Mouse (Mus musculus): ENCODE data around the gene Slit1. TPM values are rescaled to one million over a fixed set of nuclear protein-coding genes. Genes with fewer than 3 reads are reported as not detected.
A peak's percentile ranks its signal among the peaks of the same experiment; 100 is the strongest.

The Slit1 gene
- polyA plus RNA-seq, 1 experiment from 2014 or later: 0.16 TPM

GRCm38 (mm10) chr19:41665941-41666340, 77.5 kb downstream of the Slit1 start:
- ATAC-seq (no peak), DNase-seq (ENCODE audit: low spot score) (no peak)
- H3K4me3 ChIP-seq (ENCODE audit: low read depth, low read length): no peak overlapping the region
- 37% methylated on average over 4 of the region's 4 CpGs for WGBS
- H3K4me1 ChIP-seq (ENCODE audit: insufficient read depth, low read depth, low read length): no peaks in the 10 kb centered on the region
- no peaks in the 10 kb centered on the region for H3K27me3 ChIP-seq (replicated peaks; ENCODE audit: insufficient read depth, low read length)
- H3K9ac ChIP-seq (replicated peaks; ENCODE audit: low read depth): no peak overlapping the region
- TF ChIP-seq CTCF (IDR thresholded peaks at IDR 0.05): no peak
- no peak for TF ChIP-seq EP300 (IDR thresholded peaks at IDR 0.05)
- H3K4me2 ChIP-seq (replicated peaks; ENCODE audit: low read depth, low read length): no peak overlapping the region
- H3K27ac ChIP-seq (ENCODE audit: low read length): no peak overlapping the region
- no peaks in the 10 kb centered on the region for H3K9me3 ChIP-seq (ENCODE audit: low read length)
- H3K36me3 ChIP-seq (ENCODE audit: insufficient read depth, low read length): no peaks in the 10 kb centered on the region

- H3K9me3 ChIP-seq (ENCODE audit: low read length): no peaks in the 10 kb centered on the region
- no peaks in the 10 kb centered on the region for H3K36me3 ChIP-seq (ENCODE audit: insufficient read depth, low read length)
- no peak overlapping the region for H3K4me2 ChIP-seq (replicated peaks; ENCODE audit: low read depth, low read length)
- ATAC-seq: no peak
- H3K4me3 ChIP-seq (ENCODE audit: low read depth, low read length): no peak overlapping the region
- no peak overlapping the region for H3K9ac ChIP-seq (replicated peaks; ENCODE audit: low read depth)
- DNase-seq (ENCODE audit: low spot score): no peak
- TF ChIP-seq EP300 (IDR thresholded peaks at IDR 0.05) (no peak), CTCF (IDR thresholded peaks at IDR 0.05) (no peak)
- no peak overlapping the region for H3K27ac ChIP-seq (ENCODE audit: low read length)
- no peaks in the 10 kb centered on the region for H3K27me3 ChIP-seq (replicated peaks; ENCODE audit: insufficient read depth, low read length)
- H3K4me1 ChIP-seq (ENCODE audit: insufficient read depth, low read depth, low read length): no peaks in the 10 kb centered on the region
- WGBS: 14% methylated on average over 13 of the region's 13 CpGs
Observed at GRCm38 (mm10) chr19:41663506-41664242, 79.8 kb downstream of the Slit1 start.

- Histone ChIP-seq H3K4me3 (ENCODE audit: low read depth, low read length) (no peak overlapping the region), H3K27ac (ENCODE audit: low read length) (no peak overlapping the region), H3K36me3 (ENCODE audit: insufficient read depth, low read length) (no peaks in the 10 kb centered on the region), H3K4me1 (ENCODE audit: insufficient read depth, low read depth, low read length) (no peaks in the 10 kb centered on the region), H3K4me2 (replicated peaks; ENCODE audit: low read depth, low read length) (no peak overlapping the region), H3K27me3 (replicated peaks; ENCODE audit: insufficient read depth, low read length) (0 out of 2 replicates have a peak, but pooled peaks cover 3% of the 10 kb centered on the region), H3K9me3 (ENCODE audit: low read length) (no peaks in the 10 kb centered on the region), H3K9ac (replicated peaks; ENCODE audit: low read depth) (no peak overlapping the region)
- ATAC-seq (no peak), DNase-seq (ENCODE audit: low spot score) (no peak)
- TF ChIP-seq EP300 (IDR thresholded peaks at IDR 0.05): no peak
- TF ChIP-seq CTCF (IDR thresholded peaks at IDR 0.05): no peak
- WGBS: 77% methylated on average over 13 of the region's 13 CpGs
Observed at GRCm38 (mm10) chr19:41661466-41661865, 82.0 kb downstream of the Slit1 start.

- no peak for ATAC-seq
- no peaks in the 10 kb centered on the region for H3K9me3 ChIP-seq (ENCODE audit: low read length)
- H3K9ac ChIP-seq (replicated peaks; ENCODE audit: low read depth): no peak overlapping the region
- DNase-seq (ENCODE audit: low spot score): peak; percentile 70
- no peaks in the 10 kb centered on the region for H3K36me3 ChIP-seq (ENCODE audit: insufficient read depth, low read length)
- H3K27me3 ChIP-seq (replicated peaks; ENCODE audit: insufficient read depth, low read length): 0 out of 2 replicates have a peak, but pooled peaks cover 3% of the 10 kb centered on the region
- TF ChIP-seq EP300 (IDR thresholded peaks at IDR 0.05) (no peak), CTCF (IDR thresholded peaks at IDR 0.05) (no peak)
- no peak overlapping the region for H3K4me2 ChIP-seq (replicated peaks; ENCODE audit: low read depth, low read length)
- 13% methylated on average over 4 of the region's 4 CpGs for WGBS
- no peak overlapping the region for H3K4me3 ChIP-seq (ENCODE audit: low read depth, low read length)
- no peak overlapping the region for H3K27ac ChIP-seq (ENCODE audit: low read length)
- no peaks in the 10 kb centered on the region for H3K4me1 ChIP-seq (ENCODE audit: insufficient read depth, low read depth, low read length)
Observed at GRCm38 (mm10) chr19:41660999-41661374, 82.5 kb downstream of the Slit1 start.

GRCm38 (mm10) chr19:41660294-41660998, 83.0 kb downstream of the Slit1 start:
- Histone ChIP-seq H3K9me3 (ENCODE audit: low read length) (no peaks in the 10 kb centered on the region), H3K27ac (ENCODE audit: low read length) (no peak overlapping the region), H3K36me3 (ENCODE audit: insufficient read depth, low read length) (no peaks in the 10 kb centered on the region), H3K9ac (replicated peaks; ENCODE audit: low read depth) (no peak overlapping the region), H3K4me2 (replicated peaks; ENCODE audit: low read depth, low read length) (no peak overlapping the region), H3K4me3 (ENCODE audit: low read depth, low read length) (no peak overlapping the region), H3K27me3 (replicated peaks; ENCODE audit: insufficient read depth, low read length) (0 out of 2 replicates have a peak, but pooled peaks cover 3% of the 10 kb centered on the region), H3K4me1 (ENCODE audit: insufficient read depth, low read depth, low read length) (no peaks in the 10 kb centered on the region)
- DNase-seq (ENCODE audit: low spot score): no peak
- TF ChIP-seq CTCF (IDR thresholded peaks at IDR 0.05): no peak
- no peak for TF ChIP-seq EP300 (IDR thresholded peaks at IDR 0.05)
- 69% methylated on average over 17 of the region's 17 CpGs for WGBS
- no peak for ATAC-seq

- H3K9me3 ChIP-seq (ENCODE audit: low read length): no peaks in the 10 kb centered on the region
- no peaks in the 10 kb centered on the region for H3K4me1 ChIP-seq (ENCODE audit: insufficient read depth, low read depth, low read length)
- H3K4me2 ChIP-seq (replicated peaks; ENCODE audit: low read depth, low read length): no peak overlapping the region
- no peak overlapping the region for H3K4me3 ChIP-seq (ENCODE audit: low read depth, low read length)
- no peaks in the 10 kb centered on the region for H3K36me3 ChIP-seq (ENCODE audit: insufficient read depth, low read length)
- no peak overlapping the region for H3K27ac ChIP-seq (ENCODE audit: low read length)
- DNase-seq (ENCODE audit: low spot score): no peak
- WGBS: 25% methylated on average over 9 of the region's 9 CpGs
- 0 out of 2 replicates have a peak, but pooled peaks cover 5% of the 10 kb centered on the region for H3K27me3 ChIP-seq (replicated peaks; ENCODE audit: insufficient read depth, low read length)
- ATAC-seq: no peak
- TF ChIP-seq EP300 (IDR thresholded peaks at IDR 0.05): no peak
- no peak for TF ChIP-seq CTCF (IDR thresholded peaks at IDR 0.05)
- H3K9ac ChIP-seq (replicated peaks; ENCODE audit: low read depth): no peak overlapping the region
Observed at GRCm38 (mm10) chr19:41657446-41657845, 86.0 kb downstream of the Slit1 start.

All from lung, postnatal 0 days (tissue).